Mouse (Mus musculus) ES-E14 (cell line): Measurements from ENCODE around the gene Gtf2ird1.

ENCODE experiments used
- CHD2 ChIP-seq: IDR thresholded peaks from 2 replicates; pipeline ENCODE4 v1.6.1; 2014; ENCODE audit warnings: mild to moderate bottlenecking, low read depth, low read length, inconsistent platforms
- HCFC1 ChIP-seq: IDR thresholded peaks from 2 replicates; pipeline ENCODE4 v1.6.1; 2012; ENCODE audit warnings: low read length, inconsistent platforms, borderline replicate concordance; ENCODE audit not compliant: insufficient read depth
- ZC3H11A ChIP-seq: IDR thresholded peaks from 2 replicates; pipeline ENCODE4 v1.6.1; 2012; ENCODE audit warnings: low read depth, mild to moderate bottlenecking, inconsistent platforms, low read length, borderline replicate concordance

DNA sequence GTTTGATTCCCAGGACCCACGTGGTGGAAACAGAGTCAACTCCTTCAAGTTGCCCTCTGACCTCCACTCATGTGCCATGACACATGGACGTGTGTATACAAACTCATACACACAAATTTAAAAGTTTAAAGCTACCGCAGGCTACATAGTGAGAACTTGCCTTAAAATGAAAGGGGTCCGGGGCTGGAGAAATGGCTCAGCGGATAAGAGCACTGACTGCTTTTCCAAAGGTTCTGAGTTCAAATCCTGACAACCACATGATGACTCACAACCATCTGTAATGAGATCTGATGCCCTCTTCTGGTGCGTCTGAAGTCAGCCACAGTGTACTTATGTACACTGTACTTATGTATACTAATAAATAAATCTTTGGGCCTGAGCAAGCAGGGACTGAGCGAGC lies 2.6 kb upstream of the Gtf2ird1 start:
- TF ChIP-seq CHD2 (no peak), HCFC1 (no peak), ZC3H11A (no peak)
